Mouse (Mus musculus): Measurements from ENCODE around the gene Ets1. TPM values are rescaled to one million over a fixed set of nuclear protein-coding genes. Genes with fewer than 3 reads are reported as not detected.
A peak's percentile ranks its signal among the peaks of the same experiment; 100 is the strongest.

Gene Ets1
- polyA plus RNA-seq, 1 experiment from 2014 or later: 27.3 TPM

DNA sequence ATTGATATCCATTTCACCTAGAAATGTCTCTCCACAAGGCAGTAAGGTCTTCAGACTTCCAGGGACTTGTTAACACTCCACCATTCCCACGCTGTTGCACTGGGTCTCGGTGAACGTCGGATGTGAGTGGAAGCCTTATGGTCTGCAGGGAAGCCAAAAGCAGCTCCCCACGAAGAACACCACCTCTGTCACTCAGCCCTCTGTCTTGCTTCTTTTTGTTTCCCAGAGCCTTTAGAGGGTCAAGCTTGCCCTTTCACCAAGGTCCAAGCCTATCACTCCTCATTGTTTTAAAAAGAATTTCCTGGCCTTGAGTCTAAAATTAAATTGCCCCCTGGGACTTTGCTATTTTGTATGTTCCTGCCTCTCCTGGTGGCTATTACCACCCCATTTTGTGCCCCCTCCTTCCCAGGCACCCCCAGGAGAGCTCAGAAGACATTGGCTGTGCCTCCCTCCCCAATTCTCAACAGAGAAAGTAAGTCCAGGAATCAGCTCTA lies 20.4 kb downstream of the Ets1 start:
- DNase-seq (ENCODE audit: extremely low spot score, low spot score): no peak
- Histone ChIP-seq H3K4me3 (no peak overlapping the region), H3K9me3 (no peaks in the 10 kb centered on the region), H3K4me1 (no peaks in the 10 kb centered on the region; the same call in 1 of the 2 replicates), H3K27me3 (ENCODE audit: poor library complexity, severe bottlenecking) (peaks cover 7% of the 10 kb centered on the region), H3K27ac (no peak overlapping the region), H3K36me3 (replicated peaks) (no peaks in the 10 kb centered on the region)
- WGBS: 78% methylated on average over 5 of the region's 5 CpGs

DNA sequence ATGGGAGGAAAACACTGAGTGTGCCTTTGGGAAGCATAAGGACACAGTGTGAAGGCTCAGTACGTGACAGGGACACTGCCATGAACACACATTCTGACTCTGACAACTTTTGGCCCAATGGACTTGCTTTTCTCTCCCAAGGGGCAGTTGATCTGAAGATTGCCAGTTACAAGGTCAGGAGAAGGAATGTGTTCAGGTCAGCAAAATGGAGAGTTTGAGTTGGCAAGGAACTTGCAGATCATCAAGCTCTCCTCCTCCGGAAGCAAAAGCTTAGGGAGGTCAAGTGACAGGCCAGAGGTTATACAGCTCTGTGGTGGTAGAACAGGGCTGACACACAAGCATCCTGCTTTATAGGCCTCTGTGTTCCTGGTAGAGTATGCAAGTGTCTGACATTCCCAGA lies 21.1 kb downstream of the Ets1 start:
- H3K27ac ChIP-seq: no peak overlapping the region

DNA sequence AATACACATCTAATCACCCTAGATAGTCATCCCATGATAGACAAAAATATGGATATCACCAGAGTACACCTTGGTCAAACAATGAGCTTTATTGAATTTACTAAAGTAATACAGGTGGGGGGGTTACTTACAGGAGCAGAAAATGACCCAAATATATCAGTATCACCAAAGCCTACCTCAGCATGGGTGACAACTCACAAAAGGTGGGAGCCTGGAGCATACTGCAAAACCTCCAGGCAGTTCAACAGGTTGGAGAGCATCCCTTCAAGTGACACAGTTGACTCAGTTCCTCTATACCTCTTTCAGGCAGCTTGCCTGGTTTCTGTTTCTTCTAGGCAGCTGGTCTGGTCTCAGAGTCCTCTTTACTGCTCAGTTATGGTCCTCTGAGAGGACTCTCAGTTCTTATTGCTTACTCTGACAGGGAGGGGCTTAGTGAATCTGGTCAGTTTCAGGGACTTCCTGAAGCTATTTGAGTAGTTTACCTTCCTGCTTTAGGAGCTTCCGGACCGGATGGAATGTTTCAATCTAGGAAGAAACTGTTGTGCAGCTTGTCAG lies 24.5 kb downstream of the Ets1 start:
- H3K4me3 ChIP-seq: no peak overlapping the region
- no peak for DNase-seq (ENCODE audit: extremely low spot score, low spot score)
- H3K27me3 ChIP-seq (ENCODE audit: poor library complexity, severe bottlenecking): peaks cover 44% of the 10 kb centered on the region
- no peaks in the 10 kb centered on the region; the same call in 1 of the 2 replicates for H3K4me1 ChIP-seq
- H3K36me3 ChIP-seq (replicated peaks): no peaks in the 10 kb centered on the region
- no peak overlapping the region for H3K27ac ChIP-seq
- no peaks in the 10 kb centered on the region for H3K9me3 ChIP-seq
- 92% methylated on average over 2 of the region's 2 CpGs for WGBS

More for the DNA sequence above, 21.1 kb downstream of the Ets1 start:
- Histone ChIP-seq H3K27me3 (ENCODE audit: poor library complexity, severe bottlenecking) (peaks cover 14% of the 10 kb centered on the region), H3K36me3 (replicated peaks) (no peaks in the 10 kb centered on the region), H3K9me3 (no peaks in the 10 kb centered on the region), H3K4me1 (no peaks in the 10 kb centered on the region; the same call in 1 of the 2 replicates), H3K4me3 (no peak overlapping the region)
- no peak for DNase-seq (ENCODE audit: extremely low spot score, low spot score)
- WGBS: 80% methylated on average over 2 of the region's 2 CpGs

DNA sequence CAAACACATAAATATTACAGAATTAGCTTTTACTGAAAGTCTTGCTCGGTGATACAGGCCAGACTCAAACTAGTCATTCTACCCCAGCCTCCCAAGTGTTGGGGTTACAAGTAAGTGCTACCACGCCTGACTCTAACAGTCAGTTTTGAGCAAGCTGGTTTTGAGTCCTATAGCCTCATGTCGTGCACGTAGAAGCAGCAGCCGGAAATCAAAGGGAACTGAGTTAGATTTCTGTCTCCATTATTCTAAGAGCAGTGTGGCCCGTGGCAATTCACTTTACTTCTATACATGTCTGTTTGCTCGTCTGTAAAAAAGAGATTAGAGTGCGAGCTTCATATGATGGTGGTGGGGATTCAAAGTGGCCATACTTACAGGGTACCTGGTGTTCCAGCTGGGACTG lies 25.1 kb downstream of the Ets1 start:
- Histone ChIP-seq H3K27me3 (ENCODE audit: poor library complexity, severe bottlenecking) (peaks cover 50% of the 10 kb centered on the region), H3K27ac (no peak overlapping the region), H3K4me3 (no peak overlapping the region), H3K9me3 (no peaks in the 10 kb centered on the region), H3K36me3 (replicated peaks) (no peaks in the 10 kb centered on the region), H3K4me1 (no peaks in the 10 kb centered on the region; the same call in 1 of the 2 replicates)
- WGBS: 87% methylated on average over 8 of the region's 8 CpGs
- DNase-seq (ENCODE audit: extremely low spot score, low spot score): no peak

DNA sequence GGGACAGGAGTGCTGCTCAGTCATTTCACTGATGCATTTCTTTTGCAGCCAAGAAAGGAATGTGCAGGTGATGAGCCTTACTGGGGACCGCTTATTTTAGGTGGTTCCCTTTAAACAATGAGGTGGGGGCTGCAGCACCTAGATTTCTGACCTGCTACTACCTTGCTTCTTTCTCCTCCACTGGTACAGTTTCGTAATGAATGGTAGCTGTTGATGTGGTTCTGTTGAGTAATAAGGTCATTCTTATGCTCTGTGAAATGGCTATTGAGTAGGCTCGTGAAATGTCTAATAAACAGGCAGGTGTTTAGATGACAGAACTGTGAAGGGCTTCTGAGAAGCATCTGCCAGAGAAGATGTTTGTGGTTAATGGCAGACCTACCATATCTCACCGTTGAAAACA lies 25.5 kb downstream of the Ets1 start:
- H3K27me3 ChIP-seq (ENCODE audit: poor library complexity, severe bottlenecking): peaks cover 55% of the 10 kb centered on the region
- 86% methylated on average over 4 of the region's 4 CpGs for WGBS
- H3K4me3 ChIP-seq: no peak overlapping the region
- no peaks in the 10 kb centered on the region; the same call in 1 of the 2 replicates for H3K4me1 ChIP-seq
- no peaks in the 10 kb centered on the region for H3K36me3 ChIP-seq (replicated peaks)
- DNase-seq (ENCODE audit: extremely low spot score, low spot score): no peak
- no peaks in the 10 kb centered on the region for H3K9me3 ChIP-seq
- no peak overlapping the region for H3K27ac ChIP-seq

DNA sequence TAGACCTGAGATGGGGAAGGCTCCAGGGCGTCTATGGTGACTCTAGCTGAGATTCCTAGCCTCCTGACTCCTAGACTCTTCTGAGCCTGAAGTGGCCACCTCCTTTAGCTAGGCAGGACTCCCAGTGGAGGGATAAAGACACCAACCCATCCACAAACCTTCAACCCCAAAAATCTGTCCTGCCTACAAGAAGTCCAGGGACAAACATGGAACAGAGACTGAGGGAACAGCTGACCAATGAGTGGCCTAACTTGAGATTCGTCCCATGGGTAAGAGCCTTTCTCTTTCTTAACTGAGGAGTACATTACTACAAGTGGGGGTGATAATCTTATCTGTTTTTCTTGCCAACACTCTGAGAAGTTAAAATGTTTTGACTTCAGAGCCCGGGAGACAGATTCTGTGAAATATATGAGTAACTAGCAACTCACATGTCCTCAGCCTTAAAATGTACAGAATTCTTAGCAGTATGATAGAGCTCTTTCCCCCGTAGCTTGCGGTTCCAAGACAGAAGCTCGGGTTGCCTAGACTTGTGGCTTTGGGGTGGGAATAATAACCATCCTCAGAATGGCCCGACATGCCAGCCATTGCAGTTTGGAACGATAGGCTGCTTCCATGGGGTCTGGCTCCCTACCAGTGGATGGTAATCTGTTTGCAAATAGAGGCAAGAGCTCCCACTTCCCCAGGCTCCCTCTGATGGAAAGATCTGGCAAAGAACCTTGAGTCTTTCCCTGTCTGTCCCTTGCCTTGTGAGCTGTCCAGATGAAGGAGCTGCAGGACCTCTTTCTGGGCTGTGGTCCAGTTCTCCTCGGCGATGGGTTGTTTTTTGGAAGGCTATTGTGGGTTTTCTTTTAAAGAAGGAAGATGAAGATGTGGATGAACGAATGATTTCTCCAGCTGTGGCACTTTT lies 30.8 kb downstream of the Ets1 start:
- peaks cover 27% of the 10 kb centered on the region for H3K4me1 ChIP-seq
- H3K9me3 ChIP-seq: no peaks in the 10 kb centered on the region
- WGBS: 79% methylated on average over 11 of the region's 11 CpGs
- H3K27ac ChIP-seq: no peak overlapping the region
- H3K4me3 ChIP-seq: no peak overlapping the region
- no peaks in the 10 kb centered on the region for H3K36me3 ChIP-seq (replicated peaks)
- peaks cover 96% of the 10 kb centered on the region for H3K27me3 ChIP-seq (ENCODE audit: poor library complexity, severe bottlenecking)
- no peak for DNase-seq (ENCODE audit: extremely low spot score, low spot score)

DNA sequence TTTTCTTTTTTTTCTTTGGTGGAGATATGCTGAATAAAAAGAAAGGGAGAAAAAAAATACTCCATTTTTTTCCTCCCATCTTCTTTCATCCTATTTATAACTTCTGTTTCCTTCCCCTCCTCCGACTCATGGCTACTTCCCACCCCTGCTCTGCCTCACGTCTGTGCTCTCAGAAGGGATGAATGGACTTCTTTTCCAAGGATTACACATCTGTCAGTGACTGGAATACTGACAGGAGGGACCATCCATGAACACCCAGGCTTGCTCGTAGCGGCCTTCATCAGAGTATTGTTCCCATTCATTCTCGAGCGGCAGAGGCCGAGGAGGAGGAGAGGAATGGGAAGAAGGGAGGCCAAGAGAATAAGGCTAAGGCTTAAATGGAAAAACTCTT lies 31.5 kb downstream of the Ets1 start:
- no peak overlapping the region for H3K4me3 ChIP-seq
- no peaks in the 10 kb centered on the region for H3K9me3 ChIP-seq
- H3K4me1 ChIP-seq: peaks cover 33% of the 10 kb centered on the region
- 38% methylated on average over 7 of the region's 7 CpGs for WGBS
- no peak for DNase-seq (ENCODE audit: extremely low spot score, low spot score)
- no peak overlapping the region for H3K27ac ChIP-seq
- H3K36me3 ChIP-seq (replicated peaks): no peaks in the 10 kb centered on the region
- H3K27me3 ChIP-seq (ENCODE audit: poor library complexity, severe bottlenecking): peaks cover 98% of the 10 kb centered on the region

DNA sequence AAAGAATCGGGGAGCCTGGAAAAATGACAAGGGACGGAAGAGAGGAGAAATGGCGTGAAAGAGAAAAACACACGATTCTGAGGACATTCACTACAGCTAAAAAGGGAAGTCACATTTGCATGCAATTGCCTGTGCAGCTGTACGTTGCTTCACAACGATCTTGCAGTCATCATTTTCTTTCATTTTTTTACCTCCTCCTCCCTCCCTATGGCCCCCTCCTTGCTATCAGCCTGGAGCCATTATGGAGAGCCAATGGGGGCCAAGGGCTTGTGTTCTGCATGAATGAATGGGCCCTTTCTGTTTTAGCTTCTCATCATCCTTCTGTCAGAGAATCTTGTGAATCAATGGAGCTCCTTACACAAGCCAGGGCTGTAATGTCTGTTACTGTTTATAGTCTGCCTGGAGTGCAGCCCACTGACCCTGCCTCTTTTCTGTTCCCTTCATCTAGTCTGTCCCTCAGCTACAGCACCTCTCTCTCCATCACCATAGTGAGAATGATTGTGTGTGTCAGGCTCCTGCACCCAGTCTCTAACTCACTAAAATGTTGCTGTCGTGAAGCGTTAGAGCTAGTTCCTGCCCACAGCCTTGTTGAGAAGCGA lies 32.2 kb downstream of the Ets1 start:
- Histone ChIP-seq H3K4me3 (no peak overlapping the region), H3K36me3 (replicated peaks) (no peaks in the 10 kb centered on the region), H3K9me3 (no peaks in the 10 kb centered on the region), H3K27me3 (ENCODE audit: poor library complexity, severe bottlenecking) (peaks cover 100% of the 10 kb centered on the region), H3K4me1 (peaks cover 40% of the 10 kb centered on the region), H3K27ac (no peak overlapping the region)
- DNase-seq (ENCODE audit: extremely low spot score, low spot score): no peak
- WGBS: 74% methylated on average over 9 of the region's 9 CpGs

DNA sequence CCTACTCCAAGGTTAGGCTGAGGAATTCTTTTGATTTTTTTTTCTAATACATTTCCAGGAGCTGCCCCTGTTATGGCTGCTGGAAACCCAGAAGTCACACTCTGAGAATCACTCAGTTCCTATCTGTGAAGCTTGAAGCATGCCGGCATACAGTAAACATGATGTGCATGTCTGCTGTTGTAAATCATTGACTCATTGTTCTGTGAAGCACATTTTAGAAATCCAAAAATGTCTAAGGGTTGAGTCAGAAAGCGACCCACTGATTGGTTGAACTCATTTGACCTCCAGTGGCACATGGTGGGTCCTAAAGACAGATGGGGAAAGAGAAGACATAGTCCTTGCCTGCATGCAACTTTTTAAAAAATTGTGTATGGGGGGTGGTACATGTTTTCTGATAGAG lies 33.4 kb downstream of the Ets1 start:
- DNase-seq (ENCODE audit: extremely low spot score, low spot score): no peak
- Histone ChIP-seq H3K4me3 (no peak overlapping the region), H3K27me3 (ENCODE audit: poor library complexity, severe bottlenecking) (peaks cover 100% of the 10 kb centered on the region), H3K36me3 (replicated peaks) (no peaks in the 10 kb centered on the region), H3K4me1 (peaks cover 42% of the 10 kb centered on the region), H3K27ac (no peak overlapping the region), H3K9me3 (no peaks in the 10 kb centered on the region)
- WGBS: 91% methylated on average over 2 of the region's 2 CpGs

DNA sequence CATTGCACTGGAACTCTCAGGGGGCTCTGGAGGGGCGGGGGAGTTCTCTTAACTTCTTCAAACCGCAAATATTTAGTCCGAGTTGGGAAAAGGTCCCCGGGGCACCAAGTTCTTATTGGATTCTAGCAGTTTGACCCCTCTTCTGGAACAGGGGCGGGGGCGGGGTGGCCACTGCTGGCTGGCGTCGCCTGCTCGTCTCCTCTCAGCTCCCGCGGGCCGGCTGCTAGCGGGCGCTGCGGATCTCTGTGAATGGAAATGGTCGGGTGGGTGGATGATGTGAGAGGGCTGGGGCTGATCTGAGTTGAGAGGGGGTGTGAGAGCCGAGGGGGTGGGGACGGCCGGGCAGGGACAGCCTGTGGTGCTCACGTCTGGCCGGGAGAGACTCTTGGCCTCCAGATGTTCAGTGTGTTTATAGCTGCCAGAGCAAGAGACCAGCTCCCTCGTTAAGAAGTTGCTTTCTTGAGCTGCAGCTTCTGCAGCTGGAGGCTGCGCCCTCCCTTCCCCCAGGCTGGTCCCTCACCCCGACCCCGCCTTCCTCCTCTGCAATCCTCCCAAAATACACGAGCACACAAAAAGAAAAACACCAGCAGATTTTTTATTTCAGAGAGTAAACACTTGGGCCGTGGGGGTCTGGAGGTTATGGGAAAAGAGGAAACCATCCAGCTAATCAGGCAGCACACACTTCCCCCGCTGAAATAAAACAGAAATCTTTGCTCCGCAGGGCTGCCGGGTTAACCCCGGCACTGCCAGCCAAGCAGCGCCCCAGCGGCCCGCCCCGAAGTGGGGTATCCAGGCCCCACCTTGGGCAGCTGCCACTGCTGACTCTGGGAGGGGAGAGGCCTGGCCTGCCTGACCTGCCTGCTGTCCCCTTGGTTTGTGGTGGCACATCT lies 36.2 kb downstream of the Ets1 start:
- H3K9me3 ChIP-seq: no peaks in the 10 kb centered on the region
- under 1% methylated on average over 35 of the region's 35 CpGs for WGBS
- H3K27me3 ChIP-seq (ENCODE audit: poor library complexity, severe bottlenecking): peaks cover 100% of the 10 kb centered on the region
- H3K27ac ChIP-seq: peak overlapping the region; percentile 57; the same call in 1 of the 2 replicates
- H3K4me3 ChIP-seq: peak overlapping the region; percentile 47
- peaks cover 61% of the 10 kb centered on the region for H3K4me1 ChIP-seq
- peak; percentile 57 for DNase-seq (ENCODE audit: extremely low spot score, low spot score)
- no peaks in the 10 kb centered on the region for H3K36me3 ChIP-seq (replicated peaks)

DNA sequence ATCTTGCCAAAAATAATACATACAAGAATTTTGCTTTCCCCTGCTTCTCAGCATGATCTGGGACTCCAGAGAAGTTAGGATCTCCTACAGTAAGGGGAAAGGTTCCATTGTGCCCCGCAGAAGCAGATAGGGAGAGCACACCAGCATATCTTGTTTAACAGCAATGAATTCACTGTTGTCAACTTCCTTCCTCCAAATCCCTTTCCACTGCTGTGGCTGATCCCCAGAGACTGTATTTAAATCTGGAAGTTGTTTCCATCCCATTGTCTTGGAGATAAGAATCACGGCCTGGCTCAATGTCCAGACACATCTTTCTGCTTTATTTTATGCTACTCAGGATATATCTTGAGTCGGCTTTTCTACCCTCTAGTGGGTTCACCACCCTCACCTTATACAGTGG lies 37.9 kb downstream of the Ets1 start:
- no peak for DNase-seq (ENCODE audit: extremely low spot score, low spot score)
- no peaks in the 10 kb centered on the region for H3K36me3 ChIP-seq (replicated peaks)
- H3K4me3 ChIP-seq: no peak overlapping the region
- 78% methylated on average over 3 of the region's 3 CpGs for WGBS
- no peak overlapping the region for H3K27ac ChIP-seq
- H3K4me1 ChIP-seq: peaks cover 55% of the 10 kb centered on the region
- H3K27me3 ChIP-seq (ENCODE audit: poor library complexity, severe bottlenecking): peaks cover 100% of the 10 kb centered on the region
- H3K9me3 ChIP-seq: no peaks in the 10 kb centered on the region

Data from forebrain, embryonic 10.5 days (tissue).